Comparison of ENCODE assay signal across 13 mouse cellular contexts in the genomic region with DNA sequence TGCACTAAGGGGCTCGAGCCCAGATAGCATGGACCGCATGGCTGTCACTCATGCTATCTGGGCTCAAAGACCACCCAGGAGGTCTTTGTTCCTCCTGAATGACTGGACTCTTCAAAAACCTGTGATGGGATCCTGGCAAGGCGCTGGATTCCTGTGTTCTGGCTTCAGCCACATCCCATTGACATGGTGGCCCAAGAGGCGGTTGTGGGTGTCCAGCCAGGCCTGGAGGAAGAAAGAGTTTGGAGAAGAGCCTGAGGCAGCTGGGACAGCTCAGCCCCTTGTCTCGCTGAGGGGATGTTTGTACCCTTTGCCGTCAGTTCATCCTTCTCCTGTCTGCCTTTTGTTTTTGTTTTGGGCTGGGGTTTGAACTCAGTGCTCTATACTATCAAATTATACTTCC. TPM values are rescaled to one million over a fixed set of nuclear protein-coding genes. Genes with fewer than 3 reads are reported as not detected.
A peak's percentile ranks its signal among the peaks of the same experiment; 100 is the strongest.
DNase-seq lines count a peak whose midpoint lies in the region; ATAC-seq and TF ChIP-seq lines count a peak whose summit lies in the region.
"Had no signal": no experiment of that assay in that cellular context is flagged by ENCODE, and none has a peak within 500 bp of the region (broad histone marks: within the 10 kb centered on the region; RNA-seq: fewer than 3 reads in every experiment).

No protein-coding gene starts in this region.

- H3K4me1 ChIP-seq in kidney, embryonic 14.5 days (ENCODE audit: control insufficient read depth, insufficient read depth, low read length): peaks cover 21% of the 10 kb centered on the region
- peaks cover 11% of the 10 kb centered on the region for H3K4me1 ChIP-seq in kidney, postnatal 0 days (replicated peaks; ENCODE audit: insufficient read depth, low read length)

- H3K9ac ChIP-seq in kidney, embryonic 14.5 days (ENCODE audit: low read depth, low read length): no peak overlapping the region
- H3K9ac ChIP-seq in kidney, postnatal 0 days (ENCODE audit: low read depth, low read length): no peak overlapping the region
- H3K9ac ChIP-seq: forebrain, embryonic 15.5 days had no signal

- TF ChIP-seq CTCF in kidney, postnatal 0 days (IDR thresholded peaks at IDR 0.05; ENCODE audit: low read depth): no peak

- H3K27ac ChIP-seq in kidney, embryonic 14.5 days (ENCODE audit: low read depth, low read length): peak overlapping the region; percentile 38; the same call in 1 of the 2 replicates
- H3K27ac ChIP-seq in kidney, postnatal 0 days: peak overlapping the region; percentile 69
- H3K27ac ChIP-seq: forebrain, embryonic 15.5 days had no signal

- no peak overlapping the region for H3K4me2 ChIP-seq in kidney, embryonic 14.5 days (replicated peaks; ENCODE audit: low read depth, low read length)
- no peak overlapping the region for H3K4me2 ChIP-seq in kidney, postnatal 0 days (ENCODE audit: low read length)
- H3K4me2 ChIP-seq: forebrain, embryonic 15.5 days had no signal

- peaks cover 27% of the 10 kb centered on the region for H3K36me3 ChIP-seq in kidney, embryonic 14.5 days (ENCODE audit: control insufficient read depth, insufficient read depth, low read length)
- peaks cover 21% of the 10 kb centered on the region for H3K36me3 ChIP-seq in kidney, postnatal 0 days (ENCODE audit: insufficient read depth, low read length)
- H3K36me3 ChIP-seq: forebrain, embryonic 15.5 days had no signal

- H3K4me3 ChIP-seq in kidney, embryonic 14.5 days (ENCODE audit: low read length): no peak overlapping the region
- H3K4me3 ChIP-seq in kidney, postnatal 0 days (replicated peaks; ENCODE audit: low read depth, low read length): no peak overlapping the region
- H3K4me3 ChIP-seq: forebrain, embryonic 15.5 days had no signal

- peak; percentile 37 for DNase-seq in cerebellum, adult 9-11 months
- no peak for DNase-seq in cerebellum, postnatal 4 days (ENCODE audit: low spot score in 2 of 2)
- no peak for DNase-seq in kidney, adult 8-10 months
- peak; percentile 69 for DNase-seq in kidney, postnatal 0 days (ENCODE audit: low spot score)
- DNase-seq in lung, postnatal 4 days: peak; percentile 38 to 73
- no peak for DNase-seq in yolk sac, embryonic 10.5 days (ENCODE audit: low spot score)
- no peak for DNase-seq in thymus, postnatal 10 days (ENCODE audit: low spot score in 2 of 2)
- DNase-seq: left cerebral cortex, postnatal 4 days; right cerebral cortex, postnatal 14 days; thymus, postnatal 36 days had no signal

- WGBS in kidney, embryonic 14.5 days: 53% methylated on average over 6 of the region's 6 CpGs
- 64% methylated on average over 6 of the region's 6 CpGs for WGBS in kidney, postnatal 0 days

- H3K27me3 ChIP-seq in kidney, embryonic 14.5 days (ENCODE audit: control insufficient read depth, insufficient read depth, low read length): no peaks in the 10 kb centered on the region
- no peaks in the 10 kb centered on the region for H3K27me3 ChIP-seq in kidney, postnatal 0 days (ENCODE audit: insufficient read depth, low read length)
- H3K27me3 ChIP-seq: forebrain, embryonic 15.5 days had no signal

- H3K9me3 ChIP-seq in kidney, embryonic 14.5 days (ENCODE audit: control insufficient read depth, low read length): no peaks in the 10 kb centered on the region
- no peaks in the 10 kb centered on the region for H3K9me3 ChIP-seq in kidney, postnatal 0 days (replicated peaks; ENCODE audit: low read length)
- H3K9me3 ChIP-seq: forebrain, embryonic 15.5 days; G1E had no signal

- ATAC-seq in kidney, embryonic 14.5 days (ENCODE audit: low FRiP score, low TSS enrichment): no peak
- no peak for ATAC-seq in kidney, postnatal 0 days (replicated peaks; ENCODE audit: low FRiP score, low read depth)
- ATAC-seq: forebrain, embryonic 15.5 days had no signal

RNA-seq across cellular contexts. Expression of a gene that starts 4.6 kb away (rescaled TPM):
- 101 and 110 TPM in 2 replicates for polyA plus RNA-seq in kidney, embryonic 14.5 days (2014; fragmentation: Nextera tagmentation; extraction: Ambion mirVana)
- 81.3 and 88.6 TPM in 2 replicates for polyA plus RNA-seq in kidney, postnatal 0 days (2015; fragmentation: Nextera tagmentation; extraction: Ambion mirVana)

RNA-seq across cellular contexts. Expression of a gene that starts 4.8 kb away (rescaled TPM):
- 46.6 and 58.0 TPM in 2 replicates for polyA plus RNA-seq in kidney, embryonic 14.5 days (2014; fragmentation: Nextera tagmentation; extraction: Ambion mirVana)
- 55.4 and 62.7 TPM in 2 replicates for polyA plus RNA-seq in kidney, postnatal 0 days (2015; fragmentation: Nextera tagmentation; extraction: Ambion mirVana)

RNA-seq across cellular contexts. Expression of a gene that starts 13.3 kb away (rescaled TPM):
- polyA plus RNA-seq in kidney, embryonic 14.5 days (2014; fragmentation: Nextera tagmentation; extraction: Ambion mirVana): 1.0 and 1.3 TPM in 2 replicates
- polyA plus RNA-seq in kidney, postnatal 0 days (2015; fragmentation: Nextera tagmentation; extraction: Ambion mirVana): 2.2 and 2.4 TPM in 2 replicates

RNA-seq across cellular contexts. Expression of a gene that starts 13.5 kb away (rescaled TPM):
- polyA plus RNA-seq in kidney, embryonic 14.5 days (2014; fragmentation: Nextera tagmentation; extraction: Ambion mirVana): 0.19 and 0.47 TPM in 2 replicates
- polyA plus RNA-seq in kidney, postnatal 0 days (2015; fragmentation: Nextera tagmentation; extraction: Ambion mirVana): 0.83 and 1.3 TPM in 2 replicates
- polyA plus RNA-seq: forebrain, embryonic 15.5 days had no signal

RNA-seq across cellular contexts. Expression of a gene that starts 14.2 kb away (rescaled TPM):
- polyA plus RNA-seq in kidney, embryonic 14.5 days (2014; fragmentation: Nextera tagmentation; extraction: Ambion mirVana): 0.10 and 0.28 TPM in 2 replicates
- 0.17 TPM in 2 replicates for polyA plus RNA-seq in kidney, postnatal 0 days (2015; fragmentation: Nextera tagmentation; extraction: Ambion mirVana)

Comparison
In these comparisons a context has a peak if more than half of its experiments do, and no peak if none do; other contexts are left out.
1. DNase-seq: peak in cerebellum, adult 9-11 months (single experiment), kidney, postnatal 0 days (single experiment) and lung, postnatal 4 days (2 of 2); none in cerebellum, postnatal 4 days (0 of 2), kidney, adult 8-10 months (0 of 2), yolk sac, embryonic 10.5 days (single experiment) and thymus, postnatal 10 days (0 of 2).